Mouse (Mus musculus): ENCODE results near the gene Rhoh. TPM values are rescaled to one million over a fixed set of nuclear protein-coding genes. Genes with fewer than 3 reads are reported as not detected.
A peak's percentile ranks its signal among the peaks of the same experiment; 100 is the strongest.

Rhoh gene
- polyA plus RNA-seq, 1 experiment from 2014 or later: 16.8 TPM

DNA sequence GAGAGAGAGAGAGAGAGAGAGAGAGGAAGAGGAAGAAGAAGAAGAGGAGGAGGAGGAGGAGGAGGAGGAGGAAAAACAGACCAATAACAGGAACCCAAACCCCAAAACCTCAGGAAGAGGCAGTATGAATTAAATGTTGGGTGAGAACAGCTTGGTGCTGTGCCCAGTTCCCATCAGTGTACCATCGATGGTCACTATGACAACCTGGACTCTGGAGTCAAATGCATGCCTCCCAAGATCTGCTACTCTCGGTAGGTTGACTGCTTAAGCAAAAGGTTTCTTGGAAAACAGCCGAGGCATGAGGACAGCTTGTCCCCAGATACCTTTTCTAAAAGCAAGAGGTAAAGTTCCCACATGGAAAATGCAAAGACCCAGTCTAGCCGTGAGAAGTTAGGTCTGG lies 48.3 kb downstream of the Rhoh start:
- Histone ChIP-seq H3K27me3 (ENCODE audit: control insufficient read depth, insufficient read depth, low read length) (no peaks in the 10 kb centered on the region), H3K4me1 (ENCODE audit: control insufficient read depth, insufficient read depth, low read length) (no peaks in the 10 kb centered on the region), H3K36me3 (ENCODE audit: control insufficient read depth, insufficient read depth) (peaks cover 2% of the 10 kb centered on the region; the same call in 1 of the 2 replicates), H3K27ac (ENCODE audit: low read length) (no peak overlapping the region), H3K9ac (ENCODE audit: low read length) (no peak overlapping the region), H3K4me2 (ENCODE audit: low read depth, low read length) (no peak overlapping the region), H3K9me3 (replicated peaks; ENCODE audit: control insufficient read depth, low read length) (peaks cover 6% of the 10 kb centered on the region), H3K4me3 (ENCODE audit: low read length) (no peak overlapping the region)
- ATAC-seq (replicated peaks; ENCODE audit: extremely low read depth, insufficient read depth, low FRiP score): no peak
- WGBS: 70% methylated on average over 4 of the region's 4 CpGs

DNA sequence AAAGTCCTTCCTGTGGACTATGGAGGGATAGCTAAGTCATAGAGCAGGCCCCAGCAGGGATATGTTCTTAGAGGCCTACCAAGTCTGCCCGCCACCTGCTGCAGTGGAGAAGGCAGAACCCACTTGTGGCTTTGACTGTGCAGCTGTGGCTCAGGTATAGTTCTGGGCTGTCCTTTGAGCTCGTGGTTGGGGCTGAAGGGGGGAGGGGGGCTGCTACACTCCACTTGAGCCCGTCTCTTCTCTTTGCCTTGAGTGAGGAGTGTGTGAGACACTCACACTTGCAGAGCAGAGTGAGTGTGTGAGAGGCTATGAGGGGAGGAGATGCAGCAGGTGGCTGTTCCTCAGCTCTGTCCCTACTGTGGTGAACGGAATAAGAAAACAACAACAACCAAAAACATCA lies 49.4 kb downstream of the Rhoh start:
- Histone ChIP-seq H3K27ac (ENCODE audit: low read length) (no peak overlapping the region; the same call in 1 of the 2 replicates), H3K4me3 (ENCODE audit: low read length) (no peak overlapping the region), H3K4me1 (ENCODE audit: control insufficient read depth, insufficient read depth, low read length) (no peaks in the 10 kb centered on the region), H3K9me3 (replicated peaks; ENCODE audit: control insufficient read depth, low read length) (no peaks in the 10 kb centered on the region), H3K36me3 (ENCODE audit: control insufficient read depth, insufficient read depth) (no peaks in the 10 kb centered on the region), H3K27me3 (ENCODE audit: control insufficient read depth, insufficient read depth, low read length) (no peaks in the 10 kb centered on the region), H3K4me2 (ENCODE audit: low read depth, low read length) (no peak overlapping the region; the same call in 1 of the 2 replicates), H3K9ac (ENCODE audit: low read length) (no peak overlapping the region)
- peak; percentile 79 for ATAC-seq (replicated peaks; ENCODE audit: extremely low read depth, insufficient read depth, low FRiP score)
- 67% methylated on average over 4 of the region's 4 CpGs for WGBS

DNA sequence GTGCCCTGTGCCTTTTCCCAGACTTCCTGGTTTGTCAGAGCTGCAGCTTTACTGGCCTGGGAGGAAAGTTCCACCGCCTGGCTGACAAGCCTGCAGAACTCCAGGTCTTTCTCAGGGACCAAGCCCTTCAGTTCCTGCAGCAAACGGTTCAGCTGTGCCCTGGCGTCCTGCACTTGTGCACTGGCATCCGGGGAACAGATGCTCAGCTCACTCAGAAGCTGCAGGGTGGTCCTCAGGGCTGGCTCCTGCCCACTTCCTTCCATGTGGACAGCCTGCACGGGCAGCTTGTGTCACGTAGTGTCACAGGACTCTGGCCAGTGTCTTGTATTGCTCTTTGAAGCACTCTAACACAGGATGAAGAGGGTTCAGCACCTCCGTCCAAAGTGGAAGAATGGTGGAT lies 50.7 kb downstream of the Rhoh start:
- Histone ChIP-seq H3K9me3 (replicated peaks; ENCODE audit: control insufficient read depth, low read length) (no peaks in the 10 kb centered on the region), H3K27ac (ENCODE audit: low read length) (0 out of 2 replicates have a peak overlapping the region, but pooled peaks have one; percentile 9), H3K4me3 (ENCODE audit: low read length) (0 out of 2 replicates have a peak overlapping the region, but pooled peaks have one; percentile 2), H3K4me1 (ENCODE audit: control insufficient read depth, insufficient read depth, low read length) (no peaks in the 10 kb centered on the region), H3K9ac (ENCODE audit: low read length) (no peak overlapping the region), H3K27me3 (ENCODE audit: control insufficient read depth, insufficient read depth, low read length) (no peaks in the 10 kb centered on the region), H3K36me3 (ENCODE audit: control insufficient read depth, insufficient read depth) (no peaks in the 10 kb centered on the region), H3K4me2 (ENCODE audit: low read depth, low read length) (no peak overlapping the region)
- WGBS: 64% methylated on average over 7 of the region's 7 CpGs
- no peak for ATAC-seq (replicated peaks; ENCODE audit: extremely low read depth, insufficient read depth, low FRiP score)

DNA sequence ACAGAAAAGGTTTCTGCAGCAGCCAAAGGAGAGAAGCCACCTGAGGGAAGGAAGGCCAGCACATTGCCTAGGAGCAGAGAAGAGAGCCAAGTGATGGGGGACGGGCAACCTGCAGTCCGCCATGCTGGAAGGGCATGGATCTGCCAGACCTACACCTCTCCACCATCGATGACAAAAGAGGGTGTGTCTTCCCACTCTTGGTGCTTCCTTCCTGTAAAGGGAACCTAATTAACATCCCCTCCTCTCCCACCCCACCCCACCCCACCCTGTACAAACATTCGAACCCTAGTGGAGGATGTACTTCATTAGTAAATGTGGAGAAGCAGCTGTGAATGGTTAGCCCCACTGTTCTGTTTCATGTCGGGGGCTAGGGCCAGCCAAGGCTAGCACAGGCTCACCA lies 51.2 kb downstream of the Rhoh start:
- ATAC-seq (replicated peaks; ENCODE audit: extremely low read depth, insufficient read depth, low FRiP score): no peak
- H3K27ac ChIP-seq (ENCODE audit: low read length): 0 out of 2 replicates have a peak overlapping the region, but pooled peaks have one; percentile 9
- H3K4me2 ChIP-seq (ENCODE audit: low read depth, low read length): no peak overlapping the region
- H3K4me3 ChIP-seq (ENCODE audit: low read length): no peak overlapping the region
- no peaks in the 10 kb centered on the region for H3K9me3 ChIP-seq (replicated peaks; ENCODE audit: control insufficient read depth, low read length)
- H3K9ac ChIP-seq (ENCODE audit: low read length): no peak overlapping the region
- H3K36me3 ChIP-seq (ENCODE audit: control insufficient read depth, insufficient read depth): no peaks in the 10 kb centered on the region
- H3K4me1 ChIP-seq (ENCODE audit: control insufficient read depth, insufficient read depth, low read length): no peaks in the 10 kb centered on the region
- H3K27me3 ChIP-seq (ENCODE audit: control insufficient read depth, insufficient read depth, low read length): no peaks in the 10 kb centered on the region
- WGBS: 71% methylated on average over 5 of the region's 5 CpGs

DNA sequence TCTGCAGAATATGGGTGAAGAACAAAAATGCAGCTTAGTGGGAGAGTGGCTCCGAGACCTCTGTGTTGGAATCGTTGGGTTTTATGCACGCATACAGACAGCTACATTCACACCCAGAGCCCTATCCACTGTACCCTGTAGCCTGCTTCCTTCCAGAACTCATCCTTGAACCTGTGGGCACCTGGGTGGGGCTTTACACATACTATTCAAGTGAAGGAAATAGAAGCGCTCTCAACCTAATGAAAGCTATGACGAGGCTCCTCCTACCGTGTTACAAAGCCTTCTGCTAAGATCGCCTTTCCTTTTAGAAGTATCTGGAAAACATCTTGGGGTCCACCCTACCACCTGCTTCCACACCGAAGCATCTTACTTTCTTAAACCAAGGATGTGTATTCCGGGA lies 52.1 kb downstream of the Rhoh start:
- H3K9ac ChIP-seq (ENCODE audit: low read length): no peak overlapping the region
- no peak overlapping the region for H3K4me3 ChIP-seq (ENCODE audit: low read length)
- H3K27ac ChIP-seq (ENCODE audit: low read length): no peak overlapping the region
- no peaks in the 10 kb centered on the region for H3K36me3 ChIP-seq (ENCODE audit: control insufficient read depth, insufficient read depth)
- H3K27me3 ChIP-seq (ENCODE audit: control insufficient read depth, insufficient read depth, low read length): no peaks in the 10 kb centered on the region
- H3K9me3 ChIP-seq (replicated peaks; ENCODE audit: control insufficient read depth, low read length): no peaks in the 10 kb centered on the region
- H3K4me2 ChIP-seq (ENCODE audit: low read depth, low read length): no peak overlapping the region
- 85% methylated on average over 9 of the region's 9 CpGs for WGBS
- no peak for ATAC-seq (replicated peaks; ENCODE audit: extremely low read depth, insufficient read depth, low FRiP score)
- H3K4me1 ChIP-seq (ENCODE audit: control insufficient read depth, insufficient read depth, low read length): no peaks in the 10 kb centered on the region

DNA sequence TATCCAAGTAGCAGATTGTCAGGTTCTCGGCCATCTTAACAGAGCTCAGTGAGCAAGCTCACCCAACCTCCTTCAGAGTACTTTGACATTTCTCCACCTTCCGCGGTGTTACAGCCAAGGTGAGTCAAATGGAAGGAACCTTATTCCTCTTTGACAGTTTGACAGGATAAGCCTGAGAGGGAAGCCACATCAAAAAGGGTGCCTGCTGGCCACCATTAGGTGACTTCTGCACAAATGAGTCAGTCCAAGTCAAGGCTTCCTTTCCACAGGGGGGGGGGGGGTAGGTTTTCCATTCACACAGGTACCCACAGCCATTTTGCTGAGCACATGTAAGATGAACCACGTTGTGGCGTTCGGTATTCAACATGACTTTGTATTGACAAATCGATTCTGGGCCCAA lies 53.3 kb downstream of the Rhoh start:
- H3K27me3 ChIP-seq (ENCODE audit: control insufficient read depth, insufficient read depth, low read length): no peaks in the 10 kb centered on the region

DNA sequence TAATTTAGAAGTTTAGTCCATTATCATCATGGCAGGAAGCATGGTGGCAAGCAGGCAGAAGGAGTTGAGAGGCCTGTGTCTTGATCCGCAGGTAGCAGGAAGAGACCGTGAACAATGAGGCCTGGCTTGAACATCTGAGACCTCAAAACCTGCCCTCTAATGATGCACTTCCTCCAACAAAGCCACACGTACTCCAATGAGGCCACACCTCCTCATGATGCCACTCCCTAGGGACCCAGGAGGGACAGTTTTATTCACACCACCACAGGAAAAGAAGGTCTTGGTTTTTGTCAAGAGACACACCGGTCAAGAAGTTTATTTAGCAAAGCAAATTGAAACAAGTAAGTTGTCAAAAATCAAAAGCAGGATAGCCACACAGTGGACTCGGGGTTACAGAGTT lies 55.9 kb downstream of the Rhoh start:
- Histone ChIP-seq H3K9me3 (replicated peaks; ENCODE audit: control insufficient read depth, low read length) (no peaks in the 10 kb centered on the region), H3K4me1 (ENCODE audit: control insufficient read depth, insufficient read depth, low read length) (no peaks in the 10 kb centered on the region), H3K9ac (ENCODE audit: low read length) (no peak overlapping the region), H3K4me2 (ENCODE audit: low read depth, low read length) (no peak overlapping the region), H3K27ac (ENCODE audit: low read length) (no peak overlapping the region), H3K4me3 (ENCODE audit: low read length) (no peak overlapping the region), H3K36me3 (ENCODE audit: control insufficient read depth, insufficient read depth) (no peaks in the 10 kb centered on the region), H3K27me3 (ENCODE audit: control insufficient read depth, insufficient read depth, low read length) (no peaks in the 10 kb centered on the region)
- ATAC-seq (replicated peaks; ENCODE audit: extremely low read depth, insufficient read depth, low FRiP score): no peak
- 81% methylated on average over 5 of the region's 5 CpGs for WGBS

More for the DNA sequence above, 53.3 kb downstream of the Rhoh start:
- H3K9me3 ChIP-seq (replicated peaks; ENCODE audit: control insufficient read depth, low read length): no peaks in the 10 kb centered on the region
- H3K4me1 ChIP-seq (ENCODE audit: control insufficient read depth, insufficient read depth, low read length): no peaks in the 10 kb centered on the region
- no peak overlapping the region for H3K27ac ChIP-seq (ENCODE audit: low read length)
- WGBS: 85% methylated on average over 7 of the region's 7 CpGs
- H3K4me3 ChIP-seq (ENCODE audit: low read length): no peak overlapping the region
- no peaks in the 10 kb centered on the region for H3K36me3 ChIP-seq (ENCODE audit: control insufficient read depth, insufficient read depth)
- H3K9ac ChIP-seq (ENCODE audit: low read length): no peak overlapping the region
- ATAC-seq (replicated peaks; ENCODE audit: extremely low read depth, insufficient read depth, low FRiP score): no peak
- no peak overlapping the region for H3K4me2 ChIP-seq (ENCODE audit: low read depth, low read length)

DNA sequence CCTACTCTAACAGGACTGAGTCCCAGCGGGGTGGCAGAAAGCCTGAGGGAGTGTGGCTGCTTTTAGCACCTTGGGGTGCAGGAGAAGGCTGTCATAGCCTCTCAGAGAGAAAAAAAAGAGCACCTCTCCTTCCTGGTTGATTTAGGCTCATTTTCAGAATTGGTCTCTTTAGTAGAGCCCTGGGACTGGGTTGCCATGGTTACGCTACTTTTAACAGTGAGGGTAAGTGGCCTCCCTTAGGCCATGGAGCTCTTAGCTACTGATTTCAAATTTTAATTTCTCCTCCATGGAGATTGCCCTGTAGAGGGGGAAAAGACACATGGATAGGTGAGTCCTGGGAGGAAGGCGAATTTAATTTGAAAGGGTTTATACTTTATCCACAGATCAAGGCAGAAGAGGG lies 57.6 kb downstream of the Rhoh start:
- Histone ChIP-seq H3K9me3 (replicated peaks; ENCODE audit: control insufficient read depth, low read length) (no peaks in the 10 kb centered on the region), H3K4me2 (ENCODE audit: low read depth, low read length) (no peak overlapping the region), H3K36me3 (ENCODE audit: control insufficient read depth, insufficient read depth) (no peaks in the 10 kb centered on the region), H3K9ac (ENCODE audit: low read length) (no peak overlapping the region), H3K4me3 (ENCODE audit: low read length) (no peak overlapping the region), H3K27me3 (ENCODE audit: control insufficient read depth, insufficient read depth, low read length) (no peaks in the 10 kb centered on the region), H3K4me1 (ENCODE audit: control insufficient read depth, insufficient read depth, low read length) (no peaks in the 10 kb centered on the region), H3K27ac (ENCODE audit: low read length) (no peak overlapping the region)
- WGBS: 74% methylated on average over 3 of the region's 3 CpGs
- no peak for ATAC-seq (replicated peaks; ENCODE audit: extremely low read depth, insufficient read depth, low FRiP score)

DNA sequence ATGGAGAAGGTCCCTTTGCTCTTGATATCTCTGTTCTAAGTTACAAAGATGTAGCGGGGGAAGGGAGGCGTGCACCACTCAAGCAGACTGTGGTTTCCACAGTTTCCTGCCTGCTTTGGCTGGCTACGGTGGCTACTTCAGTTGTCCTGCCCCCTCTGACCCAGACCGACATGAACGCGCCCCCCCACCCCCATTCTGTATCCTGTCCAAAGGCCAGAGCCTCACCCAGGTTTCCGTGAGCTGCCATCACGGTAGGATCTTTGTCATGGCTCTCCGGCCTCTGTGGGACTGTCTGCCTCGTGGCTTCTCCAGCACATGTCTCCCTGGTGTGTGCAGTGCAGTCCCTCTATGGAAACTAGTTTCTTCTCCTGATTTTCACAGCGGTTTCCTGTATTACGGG lies 58.3 kb downstream of the Rhoh start:
- Histone ChIP-seq H3K27me3 (ENCODE audit: control insufficient read depth, insufficient read depth, low read length) (no peaks in the 10 kb centered on the region), H3K27ac (ENCODE audit: low read length) (no peak overlapping the region), H3K36me3 (ENCODE audit: control insufficient read depth, insufficient read depth) (no peaks in the 10 kb centered on the region), H3K4me1 (ENCODE audit: control insufficient read depth, insufficient read depth, low read length) (no peaks in the 10 kb centered on the region), H3K9me3 (replicated peaks; ENCODE audit: control insufficient read depth, low read length) (no peaks in the 10 kb centered on the region), H3K9ac (ENCODE audit: low read length) (no peak overlapping the region), H3K4me3 (ENCODE audit: low read length) (no peak overlapping the region), H3K4me2 (ENCODE audit: low read depth, low read length) (no peak overlapping the region)
- ATAC-seq (replicated peaks; ENCODE audit: extremely low read depth, insufficient read depth, low FRiP score): 0 out of 2 replicates have a peak, but pooled peaks have one; percentile 32
- 68% methylated on average over 12 of the region's 12 CpGs for WGBS
